Mouse (Mus musculus): ENCODE measurements around the gene Etl4. TPM values are rescaled to one million over a fixed set of nuclear protein-coding genes. Genes with fewer than 3 reads are reported as not detected.

The Etl4 gene
- polyA plus RNA-seq, 2 experiments = 2.2 to 2.3 TPM

GRCm38 (mm10) chr2:20723990-20724745, 814.6 kb downstream of the Etl4 start:
- DNase-seq (ENCODE audit: low read depth in 3 of 3, low spot score in 3 of 3) (no peak), ATAC-seq (ENCODE audit: insufficient read depth) (no peak)
- H3K4me3 ChIP-seq (ENCODE audit: insufficient read depth in 1 of 2, low read depth in 2 of 2, low read length in 2 of 2) = no peak overlapping the region
- peaks cover 0 to 5% of the 10 kb centered on the region in 2 experiments; a peak in 1 of 4 replicates for H3K4me1 ChIP-seq (replicated peaks; ENCODE audit: control insufficient read depth in 2 of 2, insufficient read depth in 2 of 2, low read length in 1 of 2)
- no peak overlapping the region for H3K9ac ChIP-seq (replicated peaks)
- no peaks in the 10 kb centered on the region for H3K36me3 ChIP-seq (replicated peaks; ENCODE audit: control insufficient read depth, insufficient read depth, low read depth)
- no peaks in the 10 kb centered on the region for H3K27me3 ChIP-seq (ENCODE audit: control insufficient read depth, insufficient read depth, low read length)
- no peaks in the 10 kb centered on the region for H3K9me3 ChIP-seq (ENCODE audit: control insufficient read depth, low read length)
- TF ChIP-seq EP300 (IDR thresholded peaks at IDR 0.05; ENCODE audit: low read depth) (no peak), CTCF (IDR thresholded peaks at IDR 0.05; ENCODE audit: low read depth) (no peak)
- WGBS (ENCODE audit: insufficient replicate concordance) = 26% methylated on average over 2 of the region's 2 CpGs
- no peak overlapping the region for H3K4me2 ChIP-seq (ENCODE audit: low read depth)
- H3K27ac ChIP-seq = no peak overlapping the region

GRCm38 (mm10) chr2:20726974-20727373, 817.4 kb downstream of the Etl4 start:
- no peak for ATAC-seq (ENCODE audit: insufficient read depth)

GRCm38 (mm10) chr2:20727752-20728438, 818.3 kb downstream of the Etl4 start:
- DNase-seq (ENCODE audit: low read depth in 3 of 3, low spot score in 3 of 3) = no peak

More at GRCm38 (mm10) chr2:20726974-20727373, 817.4 kb downstream of the Etl4 start:
- Histone ChIP-seq H3K36me3 (replicated peaks; ENCODE audit: control insufficient read depth, insufficient read depth, low read depth) (no peaks in the 10 kb centered on the region), H3K27ac (no peak overlapping the region), H3K4me1 (replicated peaks; ENCODE audit: control insufficient read depth in 2 of 2, insufficient read depth in 2 of 2, low read length in 1 of 2) (peaks cover 0 to 5% of the 10 kb centered on the region in 2 experiments; a peak in 1 of 4 replicates), H3K27me3 (ENCODE audit: control insufficient read depth, insufficient read depth, low read length) (no peaks in the 10 kb centered on the region), H3K9me3 (ENCODE audit: control insufficient read depth, low read length) (no peaks in the 10 kb centered on the region), H3K4me2 (ENCODE audit: low read depth) (no peak overlapping the region), H3K9ac (replicated peaks) (no peak overlapping the region), H3K4me3 (ENCODE audit: insufficient read depth in 1 of 2, low read depth in 2 of 2, low read length in 2 of 2) (no peak overlapping the region)
- 36% methylated on average over 2 of the region's 2 CpGs for WGBS (ENCODE audit: insufficient replicate concordance)
- no peak for TF ChIP-seq EP300 (IDR thresholded peaks at IDR 0.05; ENCODE audit: low read depth)
- TF ChIP-seq CTCF (IDR thresholded peaks at IDR 0.05; ENCODE audit: low read depth) = no peak
- DNase-seq (ENCODE audit: low read depth in 3 of 3, low spot score in 3 of 3) = no peak

GRCm38 (mm10) chr2:20735444-20735843, 825.9 kb downstream of the Etl4 start:
- Histone ChIP-seq H3K4me2 (ENCODE audit: low read depth) (no peak overlapping the region), H3K27me3 (ENCODE audit: control insufficient read depth, insufficient read depth, low read length) (no peaks in the 10 kb centered on the region), H3K4me1 (replicated peaks; ENCODE audit: control insufficient read depth in 2 of 2, insufficient read depth in 2 of 2, low read length in 1 of 2) (0 out of 4 replicates have a peak, but pooled peaks cover 0 to 3% of the 10 kb centered on the region in 2 experiments), H3K9me3 (ENCODE audit: control insufficient read depth, low read length) (no peaks in the 10 kb centered on the region), H3K9ac (replicated peaks) (no peak overlapping the region), H3K4me3 (ENCODE audit: insufficient read depth in 1 of 2, low read depth in 2 of 2, low read length in 2 of 2) (no peak overlapping the region), H3K36me3 (replicated peaks; ENCODE audit: control insufficient read depth, insufficient read depth, low read depth) (no peaks in the 10 kb centered on the region), H3K27ac (no peak overlapping the region)
- WGBS (ENCODE audit: insufficient replicate concordance) = 39% methylated on average over 3 of the region's 3 CpGs
- TF ChIP-seq EP300 (IDR thresholded peaks at IDR 0.05; ENCODE audit: low read depth) = no peak
- no peak for TF ChIP-seq CTCF (IDR thresholded peaks at IDR 0.05; ENCODE audit: low read depth)
- ATAC-seq (ENCODE audit: insufficient read depth) = no peak
- no peak for DNase-seq (ENCODE audit: low read depth in 3 of 3, low spot score in 3 of 3)

More at GRCm38 (mm10) chr2:20727752-20728438, 818.3 kb downstream of the Etl4 start:
- H3K4me1 ChIP-seq (replicated peaks; ENCODE audit: control insufficient read depth in 2 of 2, insufficient read depth in 2 of 2, low read length in 1 of 2) = peaks cover 0 to 2% of the 10 kb centered on the region in 2 experiments; a peak in 1 of 4 replicates
- TF ChIP-seq EP300 (IDR thresholded peaks at IDR 0.05; ENCODE audit: low read depth) (no peak), CTCF (IDR thresholded peaks at IDR 0.05; ENCODE audit: low read depth) (no peak)
- no peak overlapping the region for H3K9ac ChIP-seq (replicated peaks)
- WGBS (ENCODE audit: insufficient replicate concordance) = 38% methylated on average over 6 of the region's 6 CpGs
- no peaks in the 10 kb centered on the region for H3K27me3 ChIP-seq (ENCODE audit: control insufficient read depth, insufficient read depth, low read length)
- no peaks in the 10 kb centered on the region for H3K9me3 ChIP-seq (ENCODE audit: control insufficient read depth, low read length)
- no peak overlapping the region for H3K27ac ChIP-seq
- no peak overlapping the region for H3K4me3 ChIP-seq (ENCODE audit: insufficient read depth in 1 of 2, low read depth in 2 of 2, low read length in 2 of 2)
- no peak for ATAC-seq (ENCODE audit: insufficient read depth)
- H3K36me3 ChIP-seq (replicated peaks; ENCODE audit: control insufficient read depth, insufficient read depth, low read depth) = no peaks in the 10 kb centered on the region
- no peak overlapping the region for H3K4me2 ChIP-seq (ENCODE audit: low read depth)

All from liver, embryonic 14.5 days (tissue).